Mouse (Mus musculus) adrenal gland, adult 2 months (tissue): ENCODE measurements at regions not wholly inside any gene's neighbourhood (a gene's known extent, or its start where the extent isn't known, plus 50 kb on each side); places are given as distances from the start of the nearest gene placed in this dataset.
"Not testable (repeated sequence)": the region's sequence is repeated elsewhere in the genome, so short reads cannot be mapped to it uniquely, and the experiment has no call there.

Experiments used
- DNase-seq: peaks from one replicate; pipeline ENCODE4 v3.0.0; 2021

DNA sequence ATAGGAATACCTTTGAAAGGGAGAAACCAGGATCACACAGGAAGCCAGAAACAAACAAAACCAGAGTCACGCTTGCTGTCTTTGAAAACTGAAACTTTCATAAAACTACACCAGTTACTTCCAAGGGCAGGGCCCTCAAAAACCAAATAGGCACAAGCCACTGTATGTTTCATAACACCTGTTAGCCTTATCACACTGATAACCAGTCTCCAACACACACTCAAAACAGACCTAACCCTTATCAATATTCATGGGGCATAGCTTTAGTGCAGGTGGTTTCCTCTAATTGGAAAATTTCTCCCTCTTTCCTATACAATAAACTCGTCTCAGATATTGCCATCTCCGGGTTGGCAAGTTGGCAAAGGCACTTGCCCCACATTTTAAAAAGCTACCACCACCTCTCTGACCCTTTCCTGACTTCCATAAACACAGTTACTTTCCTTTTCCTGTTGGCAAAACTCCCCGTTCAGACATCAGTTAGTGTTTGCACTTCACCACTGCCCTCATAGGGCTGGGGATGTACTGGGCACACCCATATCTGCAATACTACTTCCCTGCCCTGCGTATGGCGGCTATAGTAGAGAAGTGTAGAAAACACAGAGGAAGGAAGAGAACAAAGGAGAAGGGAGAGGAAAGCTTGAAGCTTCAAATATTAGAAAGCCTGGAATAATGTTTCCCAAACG is 169.1 kb upstream of the Col8a1 start:
- no peak for DNase-seq

DNA sequence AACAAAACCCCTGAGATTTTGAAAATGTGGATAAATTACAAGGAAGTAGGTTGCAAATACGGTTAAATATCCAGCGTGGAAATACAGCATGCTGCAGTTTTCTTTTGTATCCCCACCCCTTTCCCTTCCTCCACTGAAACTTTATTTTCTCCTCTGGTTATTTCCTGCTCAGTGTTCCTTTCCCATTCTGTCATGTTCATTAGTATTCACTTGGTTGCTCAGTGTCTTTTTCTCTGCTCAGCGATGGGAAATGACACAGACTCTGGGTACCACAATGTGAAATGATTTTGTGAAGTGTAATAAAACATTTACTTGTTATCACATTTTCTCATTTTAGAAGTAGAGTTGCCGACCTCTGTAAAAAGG is 169.6 kb upstream of the Col8a1 start:
- no peak for DNase-seq

DNA sequence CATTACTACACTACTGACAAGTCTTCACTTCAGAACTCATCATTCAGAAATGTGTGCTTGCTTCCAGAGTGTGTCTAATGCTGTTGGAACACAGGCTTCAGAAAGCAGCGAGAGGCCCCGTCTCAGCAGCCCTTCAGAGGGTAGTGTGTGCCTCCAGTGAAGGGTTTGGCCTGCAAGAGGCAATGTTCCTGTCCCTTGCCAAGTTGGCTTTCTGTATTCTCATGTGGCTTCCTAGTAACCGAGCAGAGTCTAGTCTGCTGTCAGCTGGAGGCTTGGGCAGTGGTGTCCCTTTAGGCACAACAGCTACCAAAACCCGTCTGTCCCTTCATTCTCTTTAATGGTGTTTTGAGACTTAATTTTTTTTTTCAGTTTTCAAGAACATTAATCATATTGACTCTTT is 173.3 kb upstream of the Col8a1 start:
- DNase-seq: peak; percentile 19

DNA sequence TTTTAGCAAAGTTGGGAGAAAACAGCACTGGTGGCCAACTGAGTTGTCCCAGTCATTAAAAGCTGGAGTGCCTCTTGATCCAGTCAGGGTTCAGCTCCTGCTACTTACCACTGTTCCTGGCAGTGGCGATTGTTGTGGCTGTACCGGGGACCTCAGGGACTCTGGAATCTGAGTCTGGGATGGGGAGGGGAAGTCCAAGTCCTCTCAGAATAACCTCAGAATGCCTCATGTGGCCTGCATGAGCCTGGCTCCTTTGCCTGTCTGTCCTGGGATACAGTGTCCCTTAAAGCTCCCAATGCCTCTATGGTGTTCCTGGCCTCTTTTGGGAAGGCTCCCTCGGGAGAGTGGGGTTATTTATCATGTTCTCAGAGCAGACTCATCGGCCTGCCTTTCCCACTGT is 173.8 kb upstream of the Col8a1 start:
- peak; percentile 10 for DNase-seq

DNA sequence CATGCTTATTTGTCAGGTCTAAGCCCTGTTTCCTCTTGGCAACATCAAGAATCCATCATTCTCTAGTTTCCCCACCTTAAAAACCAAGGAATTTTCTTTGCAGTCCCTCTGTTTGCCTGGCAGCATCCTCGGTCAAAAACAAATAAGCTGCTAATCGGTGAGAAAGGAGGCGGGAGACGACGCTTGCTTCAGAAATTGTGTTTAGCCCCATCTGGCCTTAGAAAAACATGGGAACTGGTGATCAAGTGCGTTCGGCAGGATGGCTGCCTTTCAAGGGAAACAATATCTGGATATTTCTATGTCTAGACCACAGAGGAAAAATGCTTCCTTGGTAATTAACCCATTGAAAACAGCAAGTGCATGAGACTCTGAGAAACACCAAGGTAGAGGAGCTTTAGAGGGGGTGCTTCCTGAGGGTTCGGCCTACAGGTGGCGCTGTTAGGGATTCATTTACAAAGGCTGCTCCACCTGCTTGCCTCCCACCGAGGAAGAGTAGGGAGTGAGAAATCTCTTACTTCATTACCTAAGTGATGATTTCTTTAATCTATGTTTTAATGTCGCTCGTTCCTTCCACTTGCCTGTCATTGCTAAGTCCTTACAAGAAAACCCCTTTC is 174.7 kb upstream of the Col8a1 start:
- no peak for DNase-seq

DNA sequence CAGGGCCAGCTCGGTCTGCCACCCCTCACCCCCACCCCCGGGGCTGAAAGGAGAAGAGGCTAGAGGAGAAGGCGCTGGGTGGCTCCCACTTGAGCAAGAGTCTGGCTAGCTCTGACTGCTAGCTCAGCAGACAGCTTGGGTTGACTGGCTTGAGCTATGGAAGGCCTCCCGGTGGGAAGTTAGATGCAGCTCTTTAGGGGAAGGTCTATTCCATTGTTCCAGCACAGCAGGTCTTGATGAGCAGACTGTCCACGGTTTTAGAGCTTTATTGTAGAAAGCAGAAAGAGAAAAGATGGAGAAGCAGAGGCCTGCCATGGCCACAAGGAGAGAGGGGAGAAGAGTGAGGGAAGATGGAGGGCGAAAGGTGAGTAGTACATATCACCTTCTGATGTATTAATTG is 190.9 kb upstream of the Col8a1 start:
- no peak for DNase-seq

DNA sequence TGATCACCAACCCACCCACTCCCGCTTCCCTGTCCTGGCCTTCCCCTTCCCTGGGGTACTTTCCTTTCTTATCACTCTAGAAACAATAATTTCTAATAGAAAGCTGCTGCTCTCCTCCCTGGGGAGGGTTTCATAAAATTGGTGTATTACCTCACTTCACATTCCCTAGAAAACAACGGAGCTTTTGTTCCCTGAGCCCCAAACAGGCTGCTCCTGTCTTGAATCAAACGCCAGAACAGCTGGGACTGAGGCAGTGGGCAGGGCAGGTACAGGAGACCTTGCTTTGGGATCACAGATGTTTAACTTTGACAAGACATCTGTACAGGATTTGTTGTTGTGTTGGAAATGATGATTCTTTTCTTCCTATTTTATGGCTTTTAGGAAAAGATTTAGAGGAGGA is 192.8 kb upstream of the Col8a1 start:
- DNase-seq: no peak

DNA sequence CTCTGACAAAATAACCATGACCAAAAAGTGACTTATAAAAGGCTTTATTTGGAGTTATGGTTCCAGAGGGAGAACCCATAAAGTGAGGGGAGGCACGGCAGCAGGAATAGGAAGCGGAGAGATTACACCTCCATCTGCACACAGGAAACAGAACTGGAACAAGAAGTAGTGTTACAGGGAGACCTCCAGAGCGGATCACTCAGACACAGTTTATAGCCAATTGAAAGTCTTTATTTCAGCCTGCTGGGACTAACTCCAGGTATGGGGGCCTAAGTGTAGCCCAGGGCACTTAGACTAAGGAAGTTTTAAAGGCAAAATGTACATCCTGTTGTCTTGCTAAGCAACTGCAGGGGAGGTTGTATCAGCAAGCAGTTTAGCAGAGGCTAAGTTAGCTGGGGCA is 195.1 kb upstream of the Col8a1 start:
- DNase-seq: no peak

DNA sequence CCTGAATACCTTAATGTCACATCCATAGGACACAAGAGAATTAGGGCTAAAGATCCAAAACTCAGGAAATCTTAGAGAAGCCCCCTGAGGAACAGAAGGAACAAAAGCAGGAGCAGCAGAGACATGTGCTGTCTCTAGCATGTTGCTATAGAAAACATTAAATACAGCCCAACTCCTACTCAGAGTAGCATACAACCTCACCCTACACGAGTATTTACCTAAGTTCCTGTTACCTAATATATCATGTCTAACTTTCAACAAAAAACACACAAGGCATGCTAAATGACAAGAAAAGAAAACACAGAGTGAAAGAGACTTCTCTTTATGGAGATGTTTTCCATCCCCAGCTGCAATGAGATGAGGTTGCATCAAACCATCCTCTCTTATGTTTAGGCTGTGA is 216.4 kb upstream of the Col8a1 start:
- DNase-seq: no peak

DNA sequence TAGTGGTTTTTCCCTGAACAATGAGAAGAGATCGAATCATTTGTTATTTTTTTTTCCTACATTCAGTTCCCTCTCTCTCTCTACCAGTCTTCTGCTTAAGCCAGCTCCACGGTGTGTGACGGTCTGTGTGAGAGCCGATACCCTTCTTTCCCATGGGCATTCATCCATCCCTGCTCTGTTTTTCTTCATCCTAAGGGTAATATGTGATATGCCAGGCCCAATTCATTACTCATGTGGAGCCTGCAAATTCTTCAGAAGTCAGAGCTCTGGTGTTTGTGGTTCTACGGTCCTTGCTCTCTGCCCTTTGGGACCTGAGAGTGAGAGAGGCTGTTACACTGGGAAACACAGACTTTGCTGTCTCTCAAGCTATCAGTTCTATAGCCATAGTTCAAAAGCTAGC is 229.6 kb upstream of the Col8a1 start:
- no peak for DNase-seq

DNA sequence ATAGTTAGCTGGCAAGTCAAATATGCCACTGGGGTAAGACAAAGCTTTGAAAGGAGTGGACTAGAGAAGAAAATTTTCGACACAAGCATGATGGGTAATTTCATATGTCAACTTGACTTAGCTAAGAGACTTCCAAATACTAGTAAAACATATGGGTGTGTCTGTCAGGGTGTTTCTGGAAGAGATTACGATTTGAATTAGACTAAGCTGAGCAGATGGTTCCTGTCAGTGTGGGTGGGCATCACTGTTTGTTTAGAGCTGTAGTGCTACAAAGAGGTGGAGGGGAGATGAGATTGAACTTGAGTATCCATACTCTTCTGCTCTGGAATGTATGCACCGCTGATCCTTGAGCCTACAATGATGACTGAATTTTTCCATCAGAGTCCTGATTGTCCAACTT is 251.2 kb upstream of the Col8a1 start:
- no peak for DNase-seq

DNA sequence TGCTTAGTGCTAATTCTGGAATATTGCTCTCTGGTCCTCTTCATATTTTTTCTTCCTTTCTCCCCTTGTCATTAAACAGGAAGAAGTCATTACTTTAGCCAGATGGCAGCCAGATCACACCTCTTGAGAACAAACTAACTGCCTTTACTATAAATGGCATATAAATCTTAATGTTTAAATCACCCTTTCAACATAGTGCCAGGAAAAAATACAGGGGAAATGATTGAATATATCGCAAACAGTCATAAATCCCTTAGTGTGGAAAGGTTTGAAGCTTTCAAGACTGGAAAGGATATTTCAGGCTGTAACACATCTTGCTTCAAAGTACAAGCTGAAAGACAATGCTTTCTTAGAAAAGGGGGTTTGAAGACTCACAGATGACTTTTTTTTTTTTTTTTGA is 259.0 kb upstream of the Col8a1 start:
- DNase-seq: no peak

DNA sequence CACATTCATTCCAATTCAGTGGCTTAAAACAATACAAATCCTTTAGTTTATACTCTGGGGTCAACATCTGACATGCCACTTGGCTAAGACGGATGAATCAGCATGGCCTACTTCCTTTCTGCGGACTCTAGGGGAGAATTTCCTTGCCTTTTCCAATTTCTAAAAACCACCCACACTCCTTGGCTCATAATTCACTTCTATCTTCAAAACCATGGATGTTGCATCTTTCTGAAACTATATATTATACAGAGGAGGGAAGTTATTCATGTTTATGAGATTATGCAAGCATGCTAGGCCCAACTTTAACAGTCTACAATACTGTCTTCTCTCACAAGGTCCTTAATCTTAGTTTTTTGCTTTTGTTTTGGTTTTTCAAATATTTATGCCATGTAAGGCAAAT is 273.0 kb upstream of the Col8a1 start:
- no peak for DNase-seq

DNA sequence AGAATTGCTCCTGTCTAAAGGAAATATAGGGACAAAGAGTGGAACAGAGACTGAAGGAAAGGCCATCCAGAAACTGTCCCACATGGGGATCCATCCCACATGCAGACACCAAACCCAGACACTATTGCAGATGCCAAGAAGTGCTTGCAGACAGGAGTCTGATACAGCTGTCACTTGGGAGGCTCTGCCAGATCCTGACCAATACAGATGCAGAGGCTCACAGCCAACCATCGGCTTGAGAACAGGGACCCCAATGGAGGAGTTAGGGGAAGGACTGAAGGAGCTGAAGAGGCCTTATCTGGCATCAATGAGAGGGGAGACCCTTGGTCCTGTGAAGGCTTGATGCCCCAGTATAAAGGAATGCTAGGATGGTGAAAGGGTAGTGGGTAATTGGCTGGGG is 274.0 kb upstream of the Col8a1 start:
- not testable (repeated sequence) for DNase-seq

DNA sequence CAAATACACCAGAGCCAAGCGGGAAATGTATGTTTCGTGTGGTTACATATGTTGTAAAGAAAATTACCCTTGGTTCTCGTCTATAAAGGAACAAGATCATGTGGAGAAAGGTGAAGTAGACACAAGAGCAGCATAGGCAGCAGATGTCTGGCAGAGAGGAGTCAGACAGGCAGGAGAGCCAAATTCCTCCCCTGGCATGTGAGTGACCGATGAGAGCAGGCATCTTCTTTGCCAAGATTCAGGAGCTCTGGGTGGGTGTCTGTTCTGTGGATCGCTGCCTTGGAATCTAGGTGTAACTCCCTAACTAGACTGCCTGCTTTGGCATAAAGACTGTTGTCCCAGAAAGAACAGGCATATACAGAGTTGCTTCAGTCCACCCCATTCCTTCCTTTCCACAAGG is 275.1 kb upstream of the Col8a1 start:
- DNase-seq: no peak

DNA sequence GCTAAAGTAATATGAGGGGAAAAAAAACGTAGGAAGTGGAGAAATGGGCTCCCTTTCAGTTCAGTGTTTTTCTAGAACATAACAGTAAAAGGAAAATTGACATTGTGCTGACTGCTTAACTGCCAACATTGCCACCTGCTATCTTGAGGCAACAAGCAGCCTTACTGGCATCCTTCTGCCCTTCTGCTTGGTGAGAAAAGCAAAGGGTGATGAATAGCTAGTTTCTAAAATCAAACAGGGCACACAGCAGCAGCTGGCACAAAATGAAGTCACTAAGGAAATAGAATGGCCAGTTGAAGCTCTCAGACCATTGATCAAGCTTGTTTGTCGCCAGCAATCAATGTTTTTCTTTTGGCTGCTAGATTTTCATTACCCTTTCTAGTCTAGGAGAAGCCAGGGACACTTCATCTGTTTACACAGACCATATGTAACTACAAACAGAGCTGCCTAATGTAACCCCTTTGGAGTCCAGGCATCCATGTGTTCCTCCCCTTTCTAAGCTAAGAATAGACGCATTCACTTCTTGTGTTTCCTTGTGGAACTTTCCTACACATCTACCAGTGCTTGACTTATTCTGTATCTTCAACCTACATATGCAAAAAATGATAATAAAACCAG is 314.2 kb upstream of the Col8a1 start:
- no peak for DNase-seq

DNA sequence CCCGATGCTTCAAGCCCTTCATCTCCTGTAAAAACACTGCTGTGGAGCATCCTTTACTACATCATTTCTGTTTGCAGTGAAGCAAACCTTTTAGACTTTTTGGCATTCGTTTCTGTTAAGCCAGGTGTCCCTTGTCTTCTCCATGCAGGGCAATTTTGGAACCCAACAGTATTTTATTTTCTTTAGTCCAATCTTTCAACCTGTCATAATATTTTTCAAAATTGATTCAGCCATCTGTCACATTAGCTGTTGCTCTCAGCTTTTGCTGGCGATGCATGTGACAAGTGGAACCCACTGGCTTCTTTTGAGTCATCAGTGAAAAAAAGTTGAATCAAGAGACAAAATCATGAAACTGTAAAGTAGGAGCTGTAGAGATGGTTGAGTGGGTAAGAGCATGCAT is 317.9 kb upstream of the Col8a1 start:
- DNase-seq: no peak

DNA sequence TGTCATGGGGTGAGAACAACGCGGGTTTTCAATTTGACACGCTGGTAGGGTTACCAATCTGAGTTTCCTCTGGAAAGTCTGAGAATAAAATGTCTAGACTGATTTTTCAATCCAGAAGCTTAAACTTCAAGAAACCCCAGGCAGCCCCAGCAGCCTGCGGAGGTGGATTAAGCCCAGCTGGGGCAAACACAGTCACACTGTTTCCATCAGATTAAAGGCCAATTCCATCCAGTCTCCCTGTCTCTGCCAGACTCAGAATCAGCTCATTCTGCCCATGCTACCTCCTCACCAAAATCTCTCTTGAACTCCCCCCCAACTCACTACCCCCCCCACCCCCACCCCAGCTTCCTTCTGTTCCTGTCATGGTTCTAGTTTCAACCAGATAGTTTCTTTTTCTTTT is 307.9 kb upstream of the Dcbld2 start:
- DNase-seq: no peak

DNA sequence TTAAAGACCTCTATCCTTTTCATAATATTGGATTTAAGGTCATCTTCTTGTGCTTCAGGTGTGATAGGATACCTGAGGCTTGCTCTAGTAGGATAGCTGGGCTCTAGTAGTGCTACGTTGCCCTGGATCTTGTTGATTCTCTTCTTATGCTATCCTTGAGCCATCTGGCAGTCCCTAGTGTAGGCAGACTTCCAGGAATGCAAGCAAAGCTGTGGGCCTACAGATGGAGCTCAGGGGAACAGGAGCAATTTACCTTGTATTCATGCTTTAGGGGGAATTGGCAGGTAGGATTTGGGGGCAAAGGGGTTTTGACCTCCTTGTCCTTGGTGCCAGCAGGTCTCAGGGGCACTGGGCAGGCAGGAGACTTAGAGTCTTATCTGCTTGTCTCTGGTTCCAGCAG is 297.8 kb upstream of the Dcbld2 start:
- DNase-seq: no peak

DNA sequence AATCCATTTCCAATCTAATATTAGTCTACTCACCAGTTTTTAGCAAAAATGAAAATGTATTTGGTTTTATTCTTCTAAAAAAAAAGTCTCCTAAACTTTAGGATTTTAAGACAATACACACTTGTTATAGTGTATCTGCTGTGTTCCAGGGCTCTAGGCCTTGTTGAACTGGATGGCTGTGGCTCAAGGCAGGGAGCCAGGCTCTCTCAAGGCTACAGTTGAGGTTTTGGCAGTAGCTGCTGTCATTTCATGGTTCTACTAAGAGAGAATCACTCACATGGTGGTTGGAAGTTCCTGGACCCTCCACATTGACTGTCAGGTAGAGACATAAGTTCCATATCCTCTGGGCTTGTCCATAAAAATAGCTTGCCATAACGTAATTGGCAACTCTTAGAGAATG is 282.2 kb upstream of the Dcbld2 start:
- DNase-seq: peak; percentile 64

DNA sequence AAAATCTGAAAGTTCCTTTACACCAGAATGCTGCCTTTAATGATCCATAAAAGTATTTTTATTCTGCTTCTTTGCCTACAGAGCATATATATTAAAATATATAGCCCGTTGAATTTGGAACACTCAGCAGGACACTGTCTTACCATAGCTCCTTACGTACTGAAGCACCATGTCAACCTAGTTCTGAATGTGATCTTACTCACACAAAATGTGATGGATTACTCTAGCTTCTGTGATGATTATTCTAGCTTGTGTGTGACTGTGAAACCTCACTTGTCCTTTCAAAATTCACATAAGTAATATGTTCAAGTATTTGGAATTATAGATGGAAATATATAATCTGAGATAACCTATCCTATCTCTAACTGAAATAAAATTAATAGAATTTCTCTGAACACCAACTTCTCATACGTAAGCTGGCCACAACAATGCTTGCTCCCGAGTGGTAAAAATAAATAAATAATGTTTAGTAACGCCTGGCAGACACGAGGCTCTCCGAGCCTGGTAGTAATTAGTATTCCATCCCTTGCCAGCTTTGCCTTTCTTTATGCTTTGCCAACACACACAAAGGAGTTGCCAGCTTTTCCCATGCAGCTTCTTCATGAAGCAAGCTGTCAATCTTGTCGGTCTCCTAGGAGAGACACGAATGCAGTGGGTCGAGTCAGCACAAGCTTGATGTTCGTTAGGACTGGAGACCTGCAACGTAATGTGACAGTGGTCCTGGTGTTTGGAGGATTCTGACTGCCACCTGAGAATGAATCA is 271.9 kb upstream of the Dcbld2 start:
- no peak for DNase-seq

DNA sequence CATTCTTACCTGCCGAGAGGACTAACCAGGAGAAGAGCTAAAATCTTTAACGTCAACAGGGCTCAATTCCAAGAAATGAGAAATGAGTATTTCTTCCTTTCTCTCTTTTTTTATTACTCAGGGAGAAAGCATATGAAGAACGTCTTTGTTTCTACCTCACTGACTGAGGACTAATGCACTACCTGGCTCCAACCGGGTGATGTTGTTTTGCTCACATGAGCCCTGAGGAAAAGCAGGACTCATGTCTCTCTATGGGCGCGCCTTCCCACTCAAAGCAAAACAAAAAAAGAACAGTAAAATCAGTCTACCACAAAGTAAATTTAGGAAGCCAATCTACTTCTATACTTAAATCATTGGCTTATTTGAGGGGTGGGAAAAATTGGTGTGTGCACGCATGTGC is 271.3 kb upstream of the Dcbld2 start:
- DNase-seq: no peak

DNA sequence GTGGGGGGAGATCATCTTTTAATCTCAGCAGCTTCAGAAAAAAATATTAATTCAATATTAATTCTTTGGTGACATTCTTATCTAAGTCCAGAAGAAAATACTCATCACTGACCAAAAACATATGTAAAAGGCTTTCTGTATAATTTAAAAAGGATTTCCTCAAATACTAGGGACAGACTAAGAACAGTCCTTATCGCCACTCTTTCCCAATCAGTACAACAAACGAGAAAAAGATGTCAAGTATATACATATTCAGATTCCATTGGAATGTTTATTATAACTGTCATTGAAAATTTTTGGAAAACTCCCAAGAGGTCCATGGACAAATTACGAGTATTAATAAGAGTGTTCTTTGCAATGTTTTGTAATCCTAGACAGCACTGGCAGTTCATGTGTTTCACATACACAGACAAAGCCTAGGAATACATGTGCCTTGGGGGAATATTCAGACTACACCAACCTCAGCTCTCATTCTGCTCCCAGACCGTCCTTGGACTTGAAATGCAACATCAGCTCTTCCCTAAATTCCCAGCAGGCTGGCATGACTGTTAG is 270.4 kb upstream of the Dcbld2 start:
- no peak for DNase-seq
